Mouse (Mus musculus) Patski (cell line): ENCODE measurements around the gene Gabbr2. TPM values are rescaled to one million over a fixed set of nuclear protein-coding genes. Genes with fewer than 3 reads are reported as not detected.

Experiments
- ATAC-seq: fragments of 100-300 bp; one replicate; pipeline ENCODE4 v1.8.0; 2021
- CTCF ChIA-PET: fragments of 350-600 bp; sonication (Branson Sonifier 250); formaldehyde crosslinking; loops from one replicate; lab custom pipeline; 2022; ENCODE audit warnings: inconsistent platforms; lab: Charles Lee
- POLR2A ChIA-PET: fragments of 350-600 bp; sonication (Branson Sonifier 250); formaldehyde crosslinking; loops from one replicate; lab custom pipeline; 2022; ENCODE audit warnings: antibody characterized with exemption, inconsistent platforms; lab: Charles Lee
- DNase-seq: peaks from one replicate; pipeline ENCODE4 v3.0.0-alpha.2; 2011; ENCODE audit warnings: low read depth, low spot score
- H3K27me3 ChIP-seq: fragments of 371-371 bp; one replicate; pipeline ENCODE4 v1.5.1; 2021
- CTCF ChIP-seq: fragments of 100-300 bp; IDR thresholded peaks from one replicate; pipeline ENCODE4 v1.5.1; 2021
- in situ Hi-C: fragments of 300-500 bp; cut with MboI; formaldehyde crosslinking; loops from 3 replicates; pipeline ENCODE4 v1.11.1; 2018; ENCODE audit warnings: low pct_unique_long_range_greater_than_20kb, mixed read lengths
- polyA plus RNA-seq: library from polyadenylated mRNA; unstranded; gene quantifications from one replicate; pipeline ENCODE4 v1.2.3, GENCODE M21; 2021

The Gabbr2 gene
- polyA plus RNA-seq, 1 experiment from 2014 or later: not detected

DNA sequence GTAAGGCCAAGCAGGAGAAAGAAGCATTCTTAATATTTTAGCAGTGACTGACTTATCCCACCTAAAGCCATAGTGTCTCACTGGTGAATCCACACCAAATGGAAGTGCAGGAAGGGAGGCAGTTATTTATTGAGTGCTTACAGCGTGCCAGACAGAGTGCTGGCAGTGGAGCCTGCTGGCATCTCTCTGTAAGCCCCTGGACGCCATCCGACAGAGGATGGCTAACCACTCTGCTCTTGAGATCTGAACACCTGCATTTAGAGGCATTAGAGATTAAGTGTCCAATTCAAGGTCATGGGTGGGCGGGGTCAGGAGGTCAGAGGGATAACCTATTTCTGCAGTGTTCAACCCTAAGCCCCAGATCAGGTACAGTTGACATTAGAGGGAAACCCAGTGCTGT, 2.8 kb downstream of the Gabbr2 start:
- in situ Hi-C loops: no loop called here
- no peak for TF ChIP-seq CTCF
- no peak for DNase-seq
- POLR2A ChIA-PET: no interaction called here
- no peak for ATAC-seq
- peaks cover 40% of the 10 kb centered on the region for H3K27me3 ChIP-seq
- CTCF ChIA-PET: no interaction called here

DNA sequence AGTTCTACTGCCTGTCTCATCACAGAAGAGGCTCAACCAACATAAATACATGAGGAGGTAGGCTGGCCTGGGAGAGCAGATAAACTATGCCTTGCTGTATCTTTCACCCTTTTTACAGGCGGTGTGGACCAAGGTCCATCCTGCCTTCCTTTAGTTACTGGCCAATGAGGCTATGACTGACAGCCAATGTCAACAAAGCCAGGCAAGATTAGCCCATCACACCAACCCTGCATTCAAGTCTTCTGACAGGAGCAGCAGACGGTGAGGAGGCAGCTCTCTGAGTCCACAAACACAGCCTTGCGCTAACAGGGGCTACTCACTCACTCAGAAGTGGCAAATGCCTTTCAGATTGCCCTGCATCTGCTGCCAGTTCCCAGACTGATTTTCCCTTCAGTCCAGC, 3.4 kb downstream of the Gabbr2 start:
- CTCF ChIA-PET: interaction anchor here (1.6 kb wide), 1 partner anchor 9 kb away, joined by 3 read pairs; no protein-coding TSS in a partner anchor
- TF ChIP-seq CTCF: no peak
- ATAC-seq (no peak), DNase-seq (no peak)
- POLR2A ChIA-PET: no interaction called here
- in situ Hi-C loops: no loop called here
- peaks cover 40% of the 10 kb centered on the region for H3K27me3 ChIP-seq

DNA sequence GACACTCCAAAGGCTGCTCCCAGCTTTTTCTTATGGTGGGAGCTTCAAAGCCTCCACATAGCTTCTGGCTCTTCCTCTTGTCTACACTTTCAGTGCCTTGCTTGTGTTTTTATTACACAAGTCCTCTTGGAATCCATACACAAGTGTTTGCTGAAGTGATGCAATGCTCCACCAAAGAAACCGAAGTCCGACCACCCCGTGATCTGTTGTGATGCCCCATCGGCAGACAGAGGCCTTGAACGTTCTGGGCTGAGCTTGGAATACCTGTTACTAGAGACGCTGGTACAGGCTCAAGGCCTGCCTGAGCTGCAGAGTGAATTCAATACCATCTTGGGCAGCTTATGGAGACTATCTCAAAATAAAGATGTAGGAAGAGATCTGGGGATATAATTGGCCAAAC, 3.9 kb downstream of the Gabbr2 start:
- no peak for TF ChIP-seq CTCF
- ATAC-seq (no peak), DNase-seq (no peak)
- in situ Hi-C loops: no loop called here
- peaks cover 43% of the 10 kb centered on the region for H3K27me3 ChIP-seq
- POLR2A ChIA-PET: no interaction called here
- CTCF ChIA-PET: interaction anchor here (1.6 kb wide), 1 partner anchor 9 kb away, joined by 3 read pairs; no protein-coding TSS in a partner anchor

DNA sequence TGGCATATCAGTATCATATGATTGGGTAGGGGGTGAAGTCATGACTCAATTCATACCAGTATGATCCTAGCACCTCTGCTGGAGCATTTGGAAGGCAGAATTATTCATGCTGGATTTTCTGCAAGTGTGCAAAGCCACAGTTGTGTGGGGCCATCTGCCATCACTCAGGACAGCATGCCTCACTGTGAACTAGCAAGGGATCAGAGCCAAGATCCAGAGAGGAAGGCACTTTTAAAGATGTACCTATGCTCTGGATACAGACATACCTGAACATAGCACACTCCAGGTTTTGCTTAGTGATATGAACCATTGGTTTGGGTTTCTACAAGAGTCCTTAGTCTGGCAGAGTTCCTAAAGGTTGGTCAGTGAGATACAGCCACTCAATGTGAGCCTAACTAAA, 5.6 kb downstream of the Gabbr2 start:
- H3K27me3 ChIP-seq: peaks cover 34% of the 10 kb centered on the region
- in situ Hi-C loops: no loop called here
- DNase-seq: no peak
- ChIA-PET POLR2A (no interaction called here), CTCF (no interaction called here)
- TF ChIP-seq CTCF: no peak
- ATAC-seq: no peak

DNA sequence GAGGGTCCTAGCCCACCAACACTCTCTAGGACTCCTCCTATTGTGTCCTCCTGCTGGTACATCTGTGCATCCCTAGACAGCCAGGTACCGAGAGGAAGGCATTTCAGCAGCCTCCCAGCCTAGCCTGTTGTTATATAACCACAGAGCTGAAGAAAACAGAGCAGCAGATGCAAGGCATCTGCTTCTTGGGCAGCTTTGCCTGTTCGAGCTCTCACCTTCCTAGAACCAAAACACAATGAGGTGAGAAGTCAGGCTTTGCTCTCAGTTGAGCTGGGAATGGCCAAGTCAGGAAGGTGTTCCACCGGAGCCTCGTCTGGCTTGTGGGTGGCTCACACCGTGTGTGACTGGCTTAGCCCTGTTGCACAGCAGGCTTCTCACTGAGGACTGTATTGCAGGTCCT, 8.8 kb downstream of the Gabbr2 start:
- no peak for DNase-seq
- POLR2A ChIA-PET: no interaction called here
- no peak for ATAC-seq
- CTCF ChIA-PET: no interaction called here
- H3K27me3 ChIP-seq: peaks cover 18% of the 10 kb centered on the region
- no peak for TF ChIP-seq CTCF
- in situ Hi-C loops: no loop called here

DNA sequence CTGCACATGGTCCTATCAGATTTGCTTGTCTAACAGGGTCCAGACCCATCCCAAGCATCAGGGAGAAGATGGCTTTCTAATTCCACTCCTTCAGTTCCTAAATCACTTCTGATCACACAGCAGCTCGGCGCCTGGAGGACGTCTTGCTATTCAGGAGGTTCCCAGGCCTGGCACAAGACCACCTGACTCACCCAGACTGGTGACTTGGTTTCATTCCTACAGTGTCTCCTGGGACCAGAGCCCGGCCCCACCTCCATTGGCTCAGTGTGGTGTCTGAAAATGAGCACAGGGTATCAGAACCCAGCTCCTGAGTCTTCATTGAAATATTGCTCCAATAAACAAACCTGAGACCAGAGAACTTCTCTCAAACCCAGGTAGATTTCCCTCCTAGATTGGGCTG, 9.6 kb downstream of the Gabbr2 start:
- in situ Hi-C loops: no loop called here
- ATAC-seq (no peak), DNase-seq (no peak)
- TF ChIP-seq CTCF: no peak
- POLR2A ChIA-PET: no interaction called here
- H3K27me3 ChIP-seq: peaks cover 21% of the 10 kb centered on the region
- CTCF ChIA-PET: no interaction called here

DNA sequence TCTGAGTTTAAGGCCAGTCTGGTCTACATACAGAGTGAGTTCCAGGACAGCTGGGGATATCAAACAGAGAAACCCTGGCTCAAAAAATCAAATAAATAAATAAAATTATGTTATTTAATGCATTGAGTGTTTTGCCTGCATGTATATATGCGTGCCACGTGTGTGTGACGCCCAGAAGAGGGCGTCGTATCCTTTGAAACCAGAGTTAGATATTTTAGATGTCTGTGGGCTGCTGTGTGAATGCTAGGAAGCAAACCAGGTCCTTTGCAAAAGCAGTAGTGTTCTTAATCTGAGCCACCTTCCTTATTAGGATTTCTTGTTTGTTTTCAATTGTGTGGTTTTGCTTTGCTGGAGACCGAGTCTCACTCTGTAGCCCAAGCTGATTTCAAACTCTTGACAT, 13.3 kb downstream of the Gabbr2 start:
- H3K27me3 ChIP-seq: peaks cover 9% of the 10 kb centered on the region
- POLR2A ChIA-PET: no interaction called here
- in situ Hi-C loops: no loop called here
- ATAC-seq (no peak), DNase-seq (no peak)
- TF ChIP-seq CTCF: no peak
- CTCF ChIA-PET: no interaction called here

DNA sequence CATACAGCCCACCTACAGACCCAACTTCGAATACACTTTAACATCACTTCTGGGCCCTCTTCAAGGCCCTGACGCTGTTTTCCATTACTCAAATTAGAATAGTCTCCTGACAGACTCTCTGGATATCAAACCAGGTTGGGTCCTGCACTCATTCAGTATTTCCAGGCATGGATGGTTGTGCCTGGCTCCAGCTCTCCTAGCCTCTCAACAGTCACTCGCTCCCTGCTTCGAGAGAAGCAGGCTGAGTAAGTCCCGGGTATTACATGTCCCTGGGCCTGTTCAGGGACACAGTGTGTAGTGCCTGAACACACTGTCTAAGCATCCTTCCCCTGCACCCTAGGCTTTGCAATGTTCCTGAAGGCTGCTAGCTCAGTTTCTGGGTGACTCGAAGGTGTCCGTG, 14.5 kb downstream of the Gabbr2 start:
- ChIA-PET CTCF (no interaction called here), POLR2A (no interaction called here)
- ATAC-seq (no peak), DNase-seq (no peak)
- TF ChIP-seq CTCF: no peak
- in situ Hi-C loops: no loop called here
- H3K27me3 ChIP-seq: peaks cover 8% of the 10 kb centered on the region

DNA sequence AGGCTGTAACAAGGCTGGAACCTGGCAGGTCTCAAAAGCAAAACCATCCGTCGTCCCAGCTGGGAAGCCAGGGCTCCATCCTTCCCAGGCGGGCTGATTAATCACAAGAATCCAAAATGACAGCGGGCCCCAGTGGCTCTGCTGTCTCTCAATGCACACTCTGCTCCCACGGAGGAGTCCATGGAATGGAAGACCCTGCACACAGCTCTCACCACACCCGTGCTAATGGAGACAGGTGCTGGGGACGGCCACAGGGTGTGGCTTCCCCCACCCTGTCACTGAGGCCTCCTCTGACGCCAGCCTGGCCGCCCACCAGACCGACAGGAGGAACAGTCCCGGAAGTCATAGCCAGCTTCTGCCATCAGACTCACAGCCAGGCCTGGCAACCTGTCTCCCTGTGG, 15.0 kb downstream of the Gabbr2 start:
- peaks cover 8% of the 10 kb centered on the region for H3K27me3 ChIP-seq
- in situ Hi-C loops: no loop called here
- DNase-seq (no peak), ATAC-seq (no peak)
- ChIA-PET CTCF (no interaction called here), POLR2A (no interaction called here)
- TF ChIP-seq CTCF: no peak

DNA sequence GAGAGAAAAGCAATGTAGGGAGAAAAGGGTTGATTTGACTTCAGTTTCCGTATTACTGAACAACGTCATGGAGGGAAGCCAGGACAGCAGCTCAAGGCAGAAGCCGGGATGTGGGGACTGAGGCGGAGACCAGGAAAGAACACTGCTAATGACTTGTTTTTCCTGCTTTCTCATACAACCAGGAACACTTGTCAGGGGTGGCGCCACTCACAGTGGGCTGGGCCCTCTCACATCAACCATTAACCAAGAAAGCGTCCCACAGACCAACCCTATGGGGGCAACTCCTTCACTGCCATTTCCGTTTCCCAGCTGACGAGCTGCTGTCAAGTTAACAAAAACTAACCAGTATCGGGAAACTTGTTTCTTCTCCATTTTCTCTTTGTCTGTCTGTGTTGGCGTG, 18.4 kb downstream of the Gabbr2 start:
- POLR2A ChIA-PET: no interaction called here
- TF ChIP-seq CTCF: no peak
- peaks cover 9% of the 10 kb centered on the region for H3K27me3 ChIP-seq
- DNase-seq (no peak), ATAC-seq (no peak)
- in situ Hi-C loops: no loop called here
- CTCF ChIA-PET: no interaction called here

DNA sequence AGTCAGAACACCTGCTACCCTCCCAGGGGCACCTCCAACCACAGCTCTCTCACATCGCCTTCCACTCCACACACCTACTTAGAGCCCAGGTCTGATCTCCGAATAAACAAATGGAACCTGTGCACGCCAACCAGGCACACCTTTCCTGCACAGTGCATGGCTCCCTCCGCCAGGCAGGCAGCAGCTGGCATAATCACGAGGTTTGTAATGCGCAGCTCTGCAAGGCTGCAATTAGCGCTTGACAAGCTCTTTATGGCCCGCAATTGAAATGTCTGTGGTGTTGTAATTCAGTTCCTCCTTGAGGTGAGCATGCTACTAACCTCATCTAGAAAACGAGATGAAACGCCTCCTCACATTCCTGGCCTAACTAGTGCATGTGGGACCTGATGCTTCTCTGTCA, 23.7 kb downstream of the Gabbr2 start:
- no peak for ATAC-seq
- POLR2A ChIA-PET: no interaction called here
- no peak for TF ChIP-seq CTCF
- H3K27me3 ChIP-seq: peaks cover 17% of the 10 kb centered on the region
- CTCF ChIA-PET: no interaction called here
- no peak for DNase-seq
- in situ Hi-C loops: no loop called here

DNA sequence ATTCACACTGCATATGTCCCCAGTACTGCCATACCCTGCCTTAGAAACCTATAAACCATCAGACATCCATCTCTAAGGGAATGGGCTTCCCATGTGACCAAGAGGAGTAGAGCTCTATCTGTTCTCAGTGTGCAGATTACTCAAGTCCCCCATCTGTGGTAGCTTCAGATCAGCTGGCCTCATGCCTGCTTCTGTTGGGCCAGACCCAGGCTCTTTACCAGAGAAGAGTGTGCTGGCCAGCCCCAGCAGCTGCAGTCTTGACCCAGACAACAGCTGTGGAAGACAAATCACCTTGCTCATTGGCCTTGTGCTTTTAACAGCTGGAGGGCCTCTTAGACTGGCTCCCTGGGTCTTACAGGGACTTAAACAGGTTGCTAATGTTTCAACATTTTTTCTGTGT, 25.1 kb downstream of the Gabbr2 start:
- no peak for TF ChIP-seq CTCF
- ChIA-PET POLR2A (no interaction called here), CTCF (no interaction called here)
- ATAC-seq (no peak), DNase-seq (no peak)
- H3K27me3 ChIP-seq: peaks cover 14% of the 10 kb centered on the region
- in situ Hi-C loops: no loop called here
